Mouse (Mus musculus) heart, postnatal 36 days (tissue): ENCODE results near the gene Arl6ip1. TPM values are rescaled to one million over a fixed set of nuclear protein-coding genes. Genes with fewer than 3 reads are reported as not detected.

Source experiments
- DNase-seq, 2 experiments: peaks; one replicate each; pipeline ENCODE4 v3.0.0; 2021 to 2022
- intact Hi-C: fragments of 180-260 bp; cut with DNase I; formaldehyde crosslinking; loops from one replicate; pipeline ENCODE4 v1.15.1; 2025
- total RNA-seq, 2 experiments: library from RNA; stranded (reverse); gene quantifications; 2 replicates each; pipeline ENCODE4 v1.2.3; 2021

Gene Arl6ip1
- total RNA-seq, 2 experiments from 2014 or later: 25.2 to 32.7 TPM

DNA sequence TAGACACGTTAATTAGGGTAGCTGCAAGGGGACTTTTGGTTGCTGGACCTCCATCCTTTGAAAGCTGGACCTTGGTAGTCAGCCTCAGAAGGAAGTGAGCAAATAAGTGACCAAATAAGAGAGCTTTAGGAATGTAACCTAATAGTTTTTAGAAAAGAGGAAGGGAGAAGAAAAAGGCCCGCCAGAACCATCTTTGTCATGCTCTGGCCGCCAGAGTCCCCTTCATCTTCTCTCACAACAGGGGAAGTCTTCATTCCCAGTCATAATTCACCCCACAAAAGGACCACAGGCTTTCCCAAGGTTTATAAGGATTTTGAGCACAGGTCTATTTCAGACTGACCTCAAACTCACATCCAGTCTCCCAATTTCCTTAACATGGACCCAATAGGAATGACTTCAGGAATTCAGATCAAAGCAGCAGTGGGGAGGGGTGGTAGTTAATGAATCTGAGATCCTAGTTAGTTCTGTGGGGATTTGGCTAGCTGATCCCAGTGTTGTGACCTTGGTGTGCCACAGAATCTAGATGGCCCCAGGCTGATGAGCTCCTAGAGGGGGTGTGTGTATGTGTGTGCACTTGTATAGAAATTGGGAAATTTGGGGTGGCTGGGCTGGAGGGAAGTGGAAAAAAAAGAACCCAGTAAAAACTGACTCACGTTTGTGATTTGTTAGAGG, 11.8 kb downstream of the Arl6ip1 start:
- intact Hi-C loops: loop anchor here (5.0 to 10.0 kb wide), 4 partner anchors 125 to 1783 kb away; partner anchors contain the start of genes Coq7, Gde1, Rps13 and Smg1
- DNase-seq: no peak

DNA sequence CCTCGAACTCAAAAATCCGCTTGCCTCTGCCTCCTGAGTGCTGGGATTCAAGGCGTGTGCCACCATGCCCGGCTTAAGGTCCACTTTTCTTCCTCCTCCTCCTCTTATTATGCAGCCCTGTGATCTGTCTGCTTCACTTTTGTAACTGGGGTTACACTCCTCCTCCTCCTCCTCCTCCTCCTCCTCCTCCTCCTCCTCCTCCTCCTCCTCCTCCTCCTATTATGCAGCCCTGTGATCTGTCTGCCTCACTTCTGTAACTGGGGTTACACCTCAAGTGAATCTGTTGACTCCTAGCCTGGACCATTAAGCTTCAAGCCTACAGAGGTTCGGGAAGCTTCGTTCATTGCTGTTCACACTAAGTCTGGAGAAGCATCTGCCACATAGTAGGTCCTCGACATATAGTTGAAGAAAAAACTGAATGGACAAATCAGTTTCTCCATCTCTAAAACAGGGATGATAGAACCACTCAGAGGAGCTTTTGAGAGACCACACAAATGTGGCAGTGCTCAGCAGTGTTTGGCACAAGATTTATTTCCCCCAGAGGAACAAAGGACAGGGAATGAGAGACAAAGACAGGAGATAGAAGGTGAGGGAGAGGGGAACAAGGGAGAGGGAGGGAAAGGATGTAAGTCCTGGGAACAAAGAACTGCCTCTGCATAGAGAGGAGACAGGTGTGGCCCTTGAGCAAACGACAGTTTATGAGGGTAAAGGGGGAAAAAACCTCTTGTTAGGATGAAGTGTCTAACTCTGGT, 12.5 kb downstream of the Arl6ip1 start:
- DNase-seq: no peak
- intact Hi-C loops: loop anchor here (5.0 to 10.0 kb wide), 4 partner anchors 125 to 1782 kb away; partner anchors contain the start of genes Coq7, Gde1, Rps13 and Smg1

DNA sequence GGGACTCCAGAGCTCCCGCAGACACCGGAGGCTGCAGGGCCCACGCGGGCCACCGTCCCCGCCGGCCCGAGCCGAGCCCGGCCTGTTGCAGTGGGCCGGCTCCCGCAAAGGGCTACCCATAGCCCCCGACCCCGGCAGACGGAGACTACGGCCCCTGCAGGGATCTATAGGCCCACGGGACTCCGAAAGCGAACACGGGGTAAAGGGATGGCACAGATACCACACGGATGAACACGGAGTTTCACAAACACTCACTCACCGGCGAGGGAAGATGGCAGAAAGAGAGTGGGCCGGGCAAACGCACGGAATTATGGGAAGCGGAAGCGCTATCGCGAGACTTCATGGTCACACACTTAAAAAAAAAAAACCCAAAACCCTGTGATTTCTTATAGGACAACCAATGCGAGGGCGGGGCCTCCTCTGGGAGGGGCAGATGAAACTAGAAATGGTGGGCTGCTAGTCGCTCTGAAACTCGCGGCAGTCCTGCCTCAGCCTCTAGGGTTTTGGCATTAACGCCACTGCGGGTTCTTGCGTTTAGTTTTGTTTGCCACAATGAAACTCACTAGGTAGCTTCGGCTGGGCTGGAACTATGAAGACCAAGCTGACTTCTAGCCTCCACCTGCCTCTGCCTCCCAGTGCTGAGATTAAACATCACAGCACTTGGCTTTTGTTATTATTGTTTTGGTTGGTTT, 13.4 kb downstream of the Arl6ip1 start, which contains the start of gene Rps15a:
Gene Rps15a (minus strand): TSS at position 312 of the 692 bp plus-strand sequence.
- DNase-seq: peak; percentile 97
- intact Hi-C loops: loop anchor here (5.0 to 10.0 kb wide), 4 partner anchors 126 to 1781 kb away; partner anchors contain the start of genes Coq7, Gde1, Rps13 and Smg1

DNA sequence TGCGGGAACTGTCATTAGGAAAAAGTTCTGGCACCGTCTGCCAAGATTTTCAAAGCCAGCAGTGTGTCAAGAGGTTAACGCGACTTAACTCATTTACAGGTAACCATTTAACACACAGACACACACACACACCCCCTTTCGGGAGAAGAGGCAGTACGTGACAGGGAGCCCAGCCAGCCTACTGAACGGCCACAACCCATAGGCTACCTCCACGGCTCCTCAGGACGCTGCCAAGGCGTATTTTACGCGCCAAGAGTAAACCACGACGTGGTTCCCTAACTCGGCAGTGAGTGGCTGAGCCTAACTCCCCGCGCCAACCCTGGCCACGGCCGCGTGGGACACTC, 14.0 kb downstream of the Arl6ip1 start:
- intact Hi-C loops: loop anchor here (5.0 to 10.0 kb wide), 4 partner anchors 127 to 1781 kb away; partner anchors contain the start of genes Coq7, Gde1, Rps13 and Smg1
- DNase-seq: no peak

DNA sequence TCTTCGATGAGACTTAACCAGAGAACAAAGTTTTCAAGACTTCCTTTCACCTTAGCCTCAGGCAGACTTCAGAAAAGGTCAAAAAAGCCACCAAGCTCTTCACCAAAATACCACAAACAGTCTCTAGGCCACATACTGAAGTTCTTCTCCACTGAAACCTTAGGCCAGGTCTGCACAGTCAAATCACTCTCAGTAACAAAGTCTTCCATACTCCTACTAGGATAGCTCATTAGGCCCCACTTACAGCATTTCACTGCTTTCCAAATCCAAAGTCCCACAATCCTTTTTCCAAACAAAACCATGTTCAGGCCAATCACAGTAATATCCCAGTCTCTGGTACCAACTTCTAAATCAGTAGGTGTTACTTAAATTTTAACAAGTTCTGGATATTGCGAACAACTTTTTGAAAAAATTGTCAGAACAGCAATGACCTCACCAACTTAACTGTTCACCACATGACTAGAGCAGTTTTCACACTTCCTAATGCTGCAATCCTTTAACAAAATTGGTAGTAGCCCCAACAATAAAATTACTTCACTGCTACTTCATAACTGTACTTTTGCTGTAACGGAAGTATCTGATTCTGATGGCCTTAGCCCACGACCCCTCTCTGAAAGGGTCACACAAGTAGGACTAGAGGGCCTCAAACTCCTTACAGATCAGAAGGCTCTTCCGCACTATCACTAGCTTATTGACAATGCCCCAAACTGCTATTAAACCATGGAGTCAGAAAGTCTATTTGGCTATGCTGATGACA, 15.7 kb downstream of the Arl6ip1 start:
- DNase-seq: no peak
- intact Hi-C loops: loop anchor here (10.0 kb wide), 3 partner anchors 421 to 1779 kb away; partner anchors contain the start of genes Coq7, Gde1 and Rps13

DNA sequence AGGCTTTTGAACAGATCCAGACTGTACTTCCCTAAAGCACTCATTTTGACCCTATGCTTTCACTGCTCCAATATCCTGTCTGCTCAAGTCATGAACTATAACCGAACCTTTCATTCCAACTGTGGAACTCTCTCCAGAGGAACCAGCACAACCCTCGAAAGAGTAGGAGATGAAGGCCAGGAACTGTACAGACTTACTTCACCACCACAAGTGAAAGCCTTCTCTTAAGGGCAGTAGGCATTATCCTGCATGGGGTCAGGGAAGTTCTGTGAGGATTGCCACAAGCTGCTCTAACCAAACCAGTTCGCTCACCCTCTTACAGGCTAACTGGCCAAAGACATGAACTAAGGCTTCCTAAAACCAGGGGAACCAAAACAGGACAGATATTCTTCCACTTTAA, 18.3 kb downstream of the Arl6ip1 start:
- no peak for DNase-seq
- intact Hi-C loops: loop anchor here (10.0 kb wide), 3 partner anchors 424 to 1776 kb away; partner anchors contain the start of genes Coq7, Gde1 and Rps13

DNA sequence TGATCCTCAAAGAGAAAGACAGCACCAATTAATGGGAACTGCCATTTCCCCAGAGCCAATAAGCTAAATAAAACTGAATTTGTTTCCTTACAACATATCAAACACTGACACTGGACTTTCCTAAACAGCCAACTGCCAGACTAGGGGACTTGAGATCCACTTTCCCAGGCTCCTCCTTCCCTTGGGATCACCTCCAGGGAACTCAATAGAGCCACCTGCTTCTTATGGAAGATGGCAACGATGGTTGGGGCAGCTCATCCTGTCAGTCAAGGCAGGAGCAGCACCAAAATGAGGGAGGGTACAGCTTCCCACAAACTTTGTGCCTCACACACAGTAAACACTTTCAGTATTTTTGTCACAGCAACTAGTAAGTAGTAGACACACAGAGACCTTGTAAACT, 21.8 kb downstream of the Arl6ip1 start:
- intact Hi-C loops: loop anchor here (10.0 kb wide), 2 partner anchors 483 to 803 kb away; no protein-coding TSS in a partner anchor
- DNase-seq: no peak

DNA sequence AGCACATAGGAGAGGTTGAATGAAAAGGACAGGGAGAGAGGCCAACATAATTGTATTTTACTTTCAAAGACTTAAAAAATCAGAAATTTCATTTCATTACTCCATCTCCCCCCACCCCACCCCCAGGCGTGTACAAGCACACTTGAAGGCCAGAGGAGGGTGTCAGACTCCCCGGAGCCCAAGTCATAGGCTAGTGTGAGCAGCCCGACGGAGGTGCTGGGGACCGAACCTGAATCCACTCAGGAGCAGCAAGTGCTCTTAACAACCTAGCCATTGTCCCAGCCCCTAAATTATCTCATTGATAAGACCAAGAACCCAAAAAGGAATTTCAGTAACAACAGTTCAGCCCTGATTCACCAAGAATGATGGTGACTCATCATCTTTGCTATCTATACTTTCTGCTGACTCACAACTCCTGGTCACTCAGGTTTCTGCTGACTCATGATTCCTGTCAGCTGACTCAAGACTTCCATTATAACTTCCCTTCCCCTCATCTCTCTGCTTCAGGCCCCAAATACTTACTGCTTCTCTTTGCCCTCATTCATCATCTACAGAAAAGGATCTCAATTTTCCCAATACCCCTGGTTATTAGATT, 24.9 kb downstream of the Arl6ip1 start:
- intact Hi-C loops: loop anchor here (5.0 to 10.0 kb wide), 5 partner anchors 222 to 1402 kb away; partner anchors contain the start of gene Xylt1
- DNase-seq: no peak

DNA sequence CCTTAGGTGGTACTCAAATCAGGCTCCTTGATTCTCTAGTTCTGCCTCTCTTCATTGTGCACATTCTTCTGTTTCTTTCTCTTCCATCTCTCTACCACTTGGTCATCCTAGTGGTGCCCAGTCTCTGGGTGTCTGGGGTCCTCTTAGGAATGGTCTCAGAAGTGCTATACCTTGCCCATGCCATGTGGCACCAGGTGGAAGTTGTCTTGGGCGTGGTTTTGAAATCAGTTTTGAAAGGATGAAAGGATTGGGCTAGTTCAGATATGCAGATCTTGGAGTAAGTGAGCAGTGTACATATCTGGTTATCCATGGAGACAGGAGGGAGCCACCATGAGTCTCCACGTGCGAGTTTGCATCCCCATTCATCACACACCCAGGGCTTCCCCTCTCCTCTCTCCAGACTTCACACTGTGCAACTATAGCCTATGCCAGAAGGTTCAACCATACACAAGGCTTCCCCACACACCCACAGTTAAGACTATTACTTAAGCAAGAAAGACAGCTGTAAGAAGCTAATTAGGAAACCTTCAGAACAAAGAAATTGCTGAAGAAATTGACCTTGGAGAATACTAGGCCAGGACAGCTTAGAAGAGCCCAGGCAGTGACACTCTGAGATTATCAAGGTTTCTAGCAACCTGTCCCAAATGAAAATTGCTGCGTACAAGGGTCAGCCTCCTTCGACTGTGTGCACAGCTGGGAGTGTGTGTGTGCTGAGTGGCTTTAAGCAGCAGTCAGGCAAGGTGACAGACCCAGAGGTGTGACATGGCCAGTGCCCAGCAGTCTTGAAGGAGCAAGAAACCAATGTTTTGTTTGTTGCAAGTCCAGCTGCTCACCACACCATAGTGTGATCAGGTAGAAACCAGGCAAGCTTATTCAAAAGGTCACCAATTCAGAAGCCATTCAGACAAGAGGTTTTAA, 25.7 kb downstream of the Arl6ip1 start:
- no peak for DNase-seq
- intact Hi-C loops: loop anchor here (2.0 to 10.0 kb wide), 6 partner anchors 221 to 1459 kb away; partner anchors contain the start of gene Xylt1

DNA sequence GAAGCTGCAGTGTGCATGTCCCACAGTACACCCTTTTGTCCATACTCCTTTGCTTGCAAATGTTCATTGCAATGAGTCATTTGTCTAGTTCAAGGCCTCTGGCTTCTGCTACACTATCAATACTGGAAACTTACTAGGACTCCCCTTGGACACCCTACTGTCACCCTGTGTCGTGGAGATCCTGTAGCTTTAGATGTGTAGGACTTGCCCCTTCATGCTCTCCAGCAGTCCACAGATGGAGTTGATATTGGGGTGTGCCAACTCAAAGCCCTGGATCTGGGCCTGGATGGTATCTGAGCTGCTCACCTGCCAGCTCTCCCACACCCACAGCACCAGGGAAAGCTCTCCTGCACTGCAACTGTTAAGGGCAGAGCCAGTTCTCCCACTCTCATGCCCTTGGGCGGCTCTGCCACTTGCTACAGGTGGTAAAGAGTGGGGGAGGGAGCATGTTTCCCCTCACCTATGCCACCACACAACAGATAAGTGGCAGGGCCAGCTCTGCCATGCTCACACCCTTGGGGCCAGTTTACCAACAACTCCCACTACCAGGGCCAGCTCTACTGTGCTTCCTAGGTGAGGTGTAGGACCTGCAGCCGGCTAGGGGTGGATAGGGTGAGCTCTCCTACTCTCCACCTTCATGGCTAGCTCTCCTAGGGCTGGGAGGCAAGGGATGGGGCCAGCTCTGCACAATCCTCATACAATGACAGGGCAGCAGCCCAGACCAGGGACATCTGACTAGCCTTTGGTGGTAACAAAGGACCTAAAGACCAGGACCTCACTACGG, 26.6 kb downstream of the Arl6ip1 start:
- no peak for DNase-seq
- intact Hi-C loops: loop anchor here (2.0 to 10.0 kb wide), 6 partner anchors 221 to 1458 kb away; partner anchors contain the start of gene Xylt1

DNA sequence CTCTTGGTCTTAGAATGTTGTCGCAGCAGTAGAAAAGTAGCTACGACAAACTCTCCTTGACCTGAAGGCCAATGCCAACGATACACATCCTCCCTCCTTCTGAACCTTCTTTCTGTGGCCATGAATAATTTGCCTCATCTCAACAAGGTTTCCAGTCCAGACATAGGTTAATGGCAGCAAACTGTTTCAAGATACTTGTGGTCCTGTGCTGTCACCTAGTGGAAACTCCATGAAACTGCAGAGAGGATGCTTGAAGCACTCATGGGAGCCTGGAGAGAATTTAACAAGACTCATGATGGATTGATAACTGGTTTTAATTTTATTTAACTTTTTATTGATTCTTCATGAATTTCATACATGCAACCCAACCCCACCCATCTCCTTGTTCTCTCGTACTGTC, 27.2 kb downstream of the Arl6ip1 start:
- intact Hi-C loops: loop anchor here (2.0 to 10.0 kb wide), 6 partner anchors 220 to 1457 kb away; partner anchors contain the start of gene Xylt1

DNA sequence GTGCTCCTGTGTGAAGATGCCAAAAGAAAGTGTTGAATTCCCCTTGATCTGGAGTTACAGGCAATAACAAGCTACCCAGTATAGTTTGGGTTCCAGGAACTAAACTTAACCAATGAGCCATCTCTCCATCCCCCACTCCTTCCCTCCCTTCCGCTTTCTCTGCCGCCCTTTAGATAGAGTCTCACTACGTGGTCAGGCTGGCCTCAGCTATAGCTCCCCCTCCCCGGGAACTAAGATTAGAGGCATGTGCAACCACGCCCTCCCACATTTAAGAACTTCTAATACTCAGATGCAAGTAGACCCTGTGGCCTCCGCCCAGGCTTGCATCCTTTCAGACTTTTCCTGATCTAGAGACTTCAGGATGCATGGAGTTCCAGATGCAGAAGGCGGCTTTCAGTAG, 31.8 kb downstream of the Arl6ip1 start:
- no peak for DNase-seq
- intact Hi-C loops: no loop called here

More for the DNA sequence above, 27.2 kb downstream of the Arl6ip1 start:
- DNase-seq: peak; percentile 24 to 31

DNA sequence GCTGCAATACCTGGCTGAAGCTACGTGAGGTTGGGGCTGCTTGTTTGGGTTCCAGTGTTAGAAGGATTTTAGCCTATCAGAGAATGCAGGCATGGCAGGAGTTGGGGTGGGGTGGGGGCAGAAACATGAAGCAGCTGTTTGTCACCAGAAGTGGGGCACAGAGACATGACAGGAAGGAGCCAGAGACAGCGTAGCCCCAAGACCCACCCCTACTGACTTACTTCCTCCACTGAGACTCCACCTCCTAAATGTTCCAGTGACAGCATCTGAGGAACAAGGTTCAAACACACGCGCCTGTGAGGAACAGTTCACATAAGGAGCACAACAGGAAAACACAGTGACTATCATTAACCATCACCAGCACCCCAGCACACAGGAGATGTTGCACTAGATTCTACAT, 49.5 kb downstream of the Arl6ip1 start:
- DNase-seq: no peak
- intact Hi-C loops: no loop called here

DNA sequence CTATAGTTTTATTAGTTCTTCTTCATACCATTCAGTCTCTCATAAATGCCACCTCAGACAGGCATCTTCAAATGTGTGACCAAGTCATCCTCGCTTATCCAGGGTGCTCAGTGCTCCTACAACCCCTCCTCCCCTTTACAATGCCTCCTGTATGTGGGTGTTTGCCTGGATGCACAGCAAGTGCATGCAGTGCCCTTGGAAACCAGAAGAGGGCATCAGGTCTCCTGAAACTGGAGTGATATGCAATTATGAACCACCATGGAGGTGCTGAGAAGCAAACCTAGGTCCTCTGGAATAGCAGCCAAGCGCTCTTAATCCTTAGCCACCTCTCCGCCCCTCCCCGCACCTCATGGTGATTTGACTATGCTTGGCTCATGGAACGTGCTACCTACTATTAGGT, 50.4 kb downstream of the Arl6ip1 start:
- intact Hi-C loops: no loop called here

More for the DNA sequence above, 50.4 kb downstream of the Arl6ip1 start:
- no peak for DNase-seq
